Mouse (Mus musculus) urinary bladder, postnatal 4 days (tissue): ENCODE data around the gene Hexim2.

ENCODE experiments used
- DNase-seq, 2 experiments: peaks; one replicate each; pipeline ENCODE4 v3.0.0; 2021 to 2022; ENCODE audit warnings: low spot score in 2 of 2

Gene Hexim2

DNA sequence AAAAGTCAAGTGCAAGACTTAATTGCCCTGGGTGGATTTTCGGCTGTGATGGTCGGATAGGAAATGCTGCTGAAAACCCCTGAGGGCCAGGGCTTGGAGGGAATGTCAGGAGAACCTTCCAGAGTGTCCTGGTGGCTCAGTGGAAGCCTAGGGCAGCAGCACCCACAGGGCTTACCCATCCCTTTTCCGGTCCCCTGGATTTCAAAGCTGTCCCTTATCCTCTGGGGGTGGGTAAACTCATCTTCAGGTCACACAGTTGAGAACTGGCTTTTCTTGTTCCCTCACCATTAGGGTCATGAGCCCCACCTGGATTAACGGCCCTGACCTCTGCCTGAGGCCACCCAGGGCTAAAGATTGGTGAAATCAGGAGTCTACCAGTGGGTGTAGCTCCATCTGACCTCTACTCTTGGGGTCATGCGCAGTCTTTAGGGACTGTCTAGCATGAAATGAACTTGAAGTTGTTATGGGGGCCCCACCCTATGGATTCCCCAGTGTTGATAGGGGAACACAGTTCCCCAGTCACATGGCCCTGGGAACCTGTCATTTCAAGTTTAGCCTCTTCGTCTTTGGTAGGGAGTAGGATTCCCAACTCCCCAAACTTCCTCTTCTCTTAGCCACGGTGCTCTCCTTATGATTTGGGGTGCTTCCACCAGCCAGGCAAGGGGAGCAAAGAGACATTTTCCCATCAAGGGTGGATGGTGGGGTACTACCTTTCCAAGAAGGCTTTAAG, 41.0 kb downstream of the Hexim2 start:
- DNase-seq = no peak

DNA sequence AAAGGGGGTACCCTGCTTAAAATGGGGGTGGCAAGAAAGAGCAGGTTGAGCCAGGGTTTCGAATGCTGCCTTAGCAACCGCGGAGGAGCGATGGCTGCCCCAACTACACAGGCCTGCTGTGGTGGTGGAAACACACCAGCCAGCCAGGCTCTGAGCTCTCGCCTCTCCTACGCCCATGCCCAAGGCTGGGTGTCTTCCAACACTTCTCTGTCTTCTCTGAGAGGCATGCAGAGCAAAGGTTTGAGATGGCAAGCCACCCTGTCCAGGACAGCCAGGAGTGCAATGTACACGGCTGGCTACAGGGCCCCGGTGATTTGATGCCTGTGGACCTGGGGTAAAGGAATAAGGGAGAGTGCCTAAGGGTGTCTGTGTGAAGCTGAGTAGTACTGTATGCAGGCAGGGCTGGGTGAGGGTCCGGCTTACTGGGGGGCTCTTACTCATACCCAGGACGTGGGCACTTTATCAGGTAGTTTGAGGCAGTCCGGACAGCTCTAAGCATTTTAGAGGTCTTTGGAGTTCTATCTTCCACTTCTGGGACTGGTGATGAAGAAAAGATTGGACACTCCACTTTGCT, 41.6 kb downstream of the Hexim2 start:
- no peak for DNase-seq

DNA sequence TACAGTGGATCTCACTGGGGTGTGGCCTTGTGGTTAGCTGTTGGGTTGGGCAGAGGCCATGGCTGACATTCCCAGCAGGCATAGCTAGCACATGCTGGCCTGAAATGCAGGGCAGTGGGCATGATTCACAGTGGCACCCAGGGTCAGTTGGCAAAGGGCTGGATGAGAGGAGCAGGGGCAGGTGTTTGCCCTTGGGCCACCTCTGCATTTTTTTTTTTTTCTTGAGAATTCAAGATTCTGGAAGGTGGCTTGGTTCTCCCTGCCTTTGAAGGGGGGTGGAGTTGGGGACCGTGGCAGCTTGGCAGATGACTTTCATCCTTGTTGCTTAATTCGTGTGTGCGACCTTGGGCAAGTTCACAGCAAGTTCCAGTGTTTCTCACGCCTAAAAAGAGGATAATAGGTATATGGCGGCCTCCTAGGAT, 42.2 kb downstream of the Hexim2 start:
- DNase-seq = no peak

DNA sequence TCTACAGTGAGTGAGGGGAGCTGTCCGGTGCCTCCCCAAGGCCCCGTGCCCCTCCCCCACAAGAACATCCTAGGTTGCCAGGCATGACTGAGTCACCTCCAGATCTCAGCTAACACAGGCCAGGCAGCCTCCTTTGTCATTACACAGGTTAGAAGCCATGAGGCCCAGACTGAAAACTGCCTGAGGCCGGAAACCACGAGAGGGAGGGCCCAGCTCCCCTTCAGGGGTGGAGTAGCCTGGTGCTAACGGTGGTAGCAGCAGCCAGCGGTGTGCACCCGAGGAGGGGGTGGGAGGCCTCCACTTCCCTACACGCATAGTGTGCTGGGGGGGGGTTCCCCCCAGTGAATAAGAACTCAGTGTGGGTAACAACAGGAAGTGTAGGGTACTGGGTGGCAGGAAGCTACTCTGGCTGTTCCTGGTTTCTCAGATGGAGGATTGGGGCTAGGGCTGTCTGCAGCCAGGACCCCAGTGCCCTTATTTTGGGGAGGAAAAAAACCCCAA, 42.7 kb downstream of the Hexim2 start:
- no peak for DNase-seq

DNA sequence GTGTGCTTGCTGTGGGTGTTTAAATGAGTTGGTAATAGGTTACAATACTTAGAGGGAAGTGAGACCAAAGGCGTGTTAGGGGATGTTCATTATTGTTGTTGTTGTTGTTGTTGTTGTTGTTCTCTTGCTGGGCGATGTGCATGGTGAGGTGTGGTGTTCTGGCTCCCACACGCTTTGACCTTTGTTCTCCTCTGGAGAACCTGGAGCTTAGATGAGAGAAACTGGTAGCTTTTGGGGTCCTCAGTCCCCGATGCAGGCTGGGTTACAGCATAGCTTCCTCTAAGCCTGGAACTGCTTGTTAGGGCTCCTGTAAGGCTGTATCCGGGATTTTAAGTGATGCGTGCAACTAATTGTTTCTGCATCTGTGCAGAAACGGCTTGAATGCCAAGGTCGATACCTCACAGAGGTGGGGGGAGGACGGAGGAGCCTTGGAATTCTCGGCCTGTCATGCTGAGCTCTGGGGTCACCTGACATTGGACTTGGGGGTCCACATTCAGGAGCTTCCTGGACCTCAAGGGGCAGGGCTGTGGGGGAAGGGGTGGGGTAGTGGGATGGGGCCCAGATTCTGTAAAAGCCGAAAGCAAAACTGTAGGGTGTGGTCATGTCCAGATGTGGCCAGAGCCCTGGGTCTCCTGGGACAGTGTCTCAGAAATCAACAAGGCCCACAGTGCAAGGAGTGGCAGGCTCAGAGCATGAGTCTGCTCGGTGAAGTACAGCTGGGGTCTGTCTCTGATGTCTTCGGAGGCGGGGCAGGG, 43.6 kb downstream of the Hexim2 start:
- no peak for DNase-seq

DNA sequence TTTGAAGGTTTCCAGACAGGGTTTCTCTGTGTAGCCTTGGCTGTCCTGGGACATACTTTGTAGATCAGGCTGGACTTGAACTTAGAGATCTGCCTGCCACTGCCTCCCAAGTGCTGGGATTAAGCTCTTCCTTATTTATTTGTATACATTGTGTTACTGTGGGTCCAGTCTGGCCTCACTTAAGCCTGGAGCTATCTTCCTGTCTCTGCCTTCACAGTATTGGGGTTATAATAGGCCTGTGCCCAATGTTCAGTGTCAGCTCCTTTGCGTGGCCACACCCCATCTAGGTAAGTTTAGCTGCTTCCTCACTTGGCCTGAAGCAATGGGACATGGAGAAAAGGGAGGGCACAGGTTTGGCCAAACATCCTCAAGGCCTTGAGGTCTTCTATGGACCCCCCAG, 44.3 kb downstream of the Hexim2 start:
- DNase-seq = no peak

DNA sequence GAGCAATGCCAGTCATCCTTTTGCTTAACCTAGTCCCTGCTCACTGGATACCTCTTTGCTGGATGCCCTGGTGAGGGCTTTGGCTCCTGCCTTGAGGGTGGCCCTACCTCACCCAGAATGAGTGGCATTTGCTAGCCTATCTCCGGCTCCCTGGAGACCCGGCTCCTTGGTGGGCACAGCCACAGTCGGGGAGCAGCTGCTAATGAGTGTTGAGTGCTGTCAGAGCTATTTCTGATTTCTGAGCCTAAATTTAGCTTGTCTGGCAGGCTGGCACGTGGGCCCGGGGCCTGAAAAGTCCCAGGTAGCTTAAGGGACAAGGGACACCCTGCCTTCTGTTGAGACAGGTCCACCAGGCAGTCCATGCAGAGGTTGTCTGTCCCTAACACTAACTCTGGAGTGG, 45.0 kb downstream of the Hexim2 start:
- no peak for DNase-seq

DNA sequence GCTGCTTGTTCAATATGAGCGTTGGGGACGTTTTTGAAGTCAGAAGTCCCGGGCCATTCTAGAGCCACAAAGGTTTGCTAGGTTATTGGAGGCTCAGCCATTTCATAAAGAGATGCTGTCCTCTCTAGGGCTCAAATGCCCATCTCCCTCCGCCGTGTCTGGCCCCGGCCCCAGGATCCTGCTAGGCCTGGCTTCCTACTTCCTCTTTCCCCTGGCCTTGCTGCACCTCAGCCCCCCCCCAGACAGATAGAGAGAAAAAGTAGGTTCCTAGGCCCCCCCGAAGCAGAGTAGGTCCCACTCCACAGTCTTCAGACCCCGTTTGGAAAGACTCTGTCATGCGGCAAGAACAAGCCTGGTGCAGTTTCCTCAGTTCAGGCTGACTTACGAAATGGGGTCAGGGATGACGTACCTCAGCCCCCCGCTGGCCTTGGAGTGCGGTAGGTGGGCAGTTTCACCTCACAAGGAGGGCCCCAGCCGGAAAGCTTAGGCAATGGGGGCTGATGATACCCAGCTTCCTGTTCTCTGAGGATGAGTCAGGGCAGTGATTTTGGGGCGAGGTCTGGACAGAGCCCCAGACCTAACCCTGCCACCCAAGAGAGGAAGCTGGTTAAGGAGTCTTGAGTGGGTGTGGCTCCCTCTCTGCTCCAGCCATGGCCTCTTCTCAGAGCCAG, 45.7 kb downstream of the Hexim2 start:
- DNase-seq = no peak

DNA sequence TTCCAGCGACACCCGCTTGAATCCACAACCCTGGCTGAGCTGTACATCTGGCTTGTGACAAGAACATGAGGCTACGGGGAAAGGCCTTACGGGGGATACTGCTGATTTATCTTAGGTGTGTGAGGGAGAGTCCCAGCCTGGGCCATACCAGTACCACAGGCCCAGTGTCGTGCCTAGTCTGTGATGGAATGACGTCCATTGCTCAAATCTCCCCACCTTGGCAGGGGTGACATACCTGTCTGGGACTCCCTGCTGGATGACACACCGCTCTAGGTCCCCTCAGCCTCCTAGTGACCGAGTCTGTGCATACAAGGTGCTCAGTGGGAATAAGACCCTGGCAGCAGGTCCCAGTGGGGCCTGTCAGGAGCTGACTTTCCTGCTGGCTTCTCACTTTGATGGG, 46.5 kb downstream of the Hexim2 start:
- no peak for DNase-seq

DNA sequence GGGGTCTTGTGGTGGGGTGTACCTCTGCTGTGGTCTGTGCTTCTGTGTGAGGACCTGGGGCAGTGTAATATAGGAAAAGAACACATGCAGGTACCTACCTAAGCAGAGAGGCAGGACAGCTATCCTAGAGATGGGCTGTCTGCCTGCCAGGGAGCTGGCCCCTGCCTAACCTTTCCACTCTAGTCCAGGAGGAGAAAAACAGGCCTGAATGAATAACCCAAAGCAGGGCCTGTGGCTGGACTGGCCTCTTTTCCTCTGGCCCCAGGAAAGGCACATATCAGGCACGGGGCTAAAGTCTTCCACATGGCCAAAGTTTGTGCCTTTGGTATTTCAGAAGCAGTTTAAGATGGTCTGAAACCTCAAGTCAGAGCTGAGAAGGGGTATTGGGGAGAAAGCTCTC, 48.2 kb downstream of the Hexim2 start:
- no peak for DNase-seq

DNA sequence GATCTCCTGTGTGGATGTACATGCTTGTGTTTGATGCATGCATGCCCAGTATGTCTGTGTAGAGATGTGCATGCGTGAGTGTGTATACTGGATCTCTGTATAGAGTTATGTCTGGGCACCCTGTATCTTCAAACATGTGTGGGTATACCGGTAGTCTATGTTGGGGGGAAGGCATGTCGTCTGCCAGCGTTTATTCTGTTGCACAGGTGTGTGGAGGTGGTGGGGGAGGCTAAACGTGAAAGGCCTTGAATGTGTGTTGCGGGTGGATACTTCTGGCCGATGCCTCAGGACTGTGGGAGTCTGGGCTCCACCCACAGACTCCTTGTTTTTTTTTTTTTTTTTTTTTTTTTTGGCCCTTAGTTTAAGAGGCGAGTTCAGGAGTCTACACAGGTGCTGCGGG, 49.1 kb downstream of the Hexim2 start:
- DNase-seq = no peak

DNA sequence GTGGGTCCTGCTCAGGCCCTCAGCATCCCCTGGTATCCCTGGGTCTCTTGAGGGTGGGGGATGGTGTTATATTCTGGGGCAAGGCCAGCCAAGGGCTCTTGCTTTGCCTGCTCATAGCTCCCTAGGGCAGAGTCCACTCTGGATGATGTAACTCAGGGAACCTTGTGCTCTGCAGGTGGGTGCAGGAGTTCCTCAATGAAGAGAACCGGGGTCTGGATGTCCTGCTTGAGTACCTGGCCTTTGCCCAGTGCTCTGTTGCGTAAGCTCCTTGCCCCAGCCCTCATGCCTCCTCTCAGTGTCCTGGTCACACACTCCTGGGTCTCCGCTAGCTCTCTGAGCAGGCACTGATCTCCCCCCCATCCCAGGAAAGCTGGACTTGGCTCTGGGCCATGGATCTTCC, 49.7 kb downstream of the Hexim2 start:
- no peak for DNase-seq

DNA sequence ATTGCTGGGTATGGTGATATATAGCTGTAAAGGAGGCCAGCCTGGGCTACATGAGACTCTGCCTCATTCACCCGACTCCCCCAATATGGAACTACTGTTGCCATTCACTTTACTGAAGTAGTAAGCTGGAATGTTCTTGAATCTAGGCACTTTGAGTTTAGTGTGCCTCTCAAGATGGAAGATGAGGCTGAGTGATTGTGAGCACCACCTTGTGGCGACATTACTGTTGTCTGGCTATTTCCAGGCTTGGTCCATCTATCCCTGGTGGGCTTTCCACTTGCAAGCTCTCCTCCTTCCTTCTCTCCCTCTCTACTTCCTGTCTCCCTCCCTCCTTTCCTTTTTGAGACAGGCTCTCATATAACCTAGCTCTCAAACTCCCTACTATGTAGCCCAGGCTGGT, 52.7 kb downstream of the Hexim2 start:
- DNase-seq = no peak
